Mouse (Mus musculus) T-helper 17 cell (primary cell): ENCODE results near the gene Cryge.

Experiments
- in situ Hi-C, 2 experiments: fragments of 300-600 bp; cut with MboI, MseI; formaldehyde crosslinking; loops; 1 replicate in 1 of 2; 2 replicates in 1 of 2; pipeline ENCODE4 v1.15.1; 2025; ENCODE audit warnings: high pct_unique_total_duplicates in 2 of 2

Gene Cryge

DNA sequence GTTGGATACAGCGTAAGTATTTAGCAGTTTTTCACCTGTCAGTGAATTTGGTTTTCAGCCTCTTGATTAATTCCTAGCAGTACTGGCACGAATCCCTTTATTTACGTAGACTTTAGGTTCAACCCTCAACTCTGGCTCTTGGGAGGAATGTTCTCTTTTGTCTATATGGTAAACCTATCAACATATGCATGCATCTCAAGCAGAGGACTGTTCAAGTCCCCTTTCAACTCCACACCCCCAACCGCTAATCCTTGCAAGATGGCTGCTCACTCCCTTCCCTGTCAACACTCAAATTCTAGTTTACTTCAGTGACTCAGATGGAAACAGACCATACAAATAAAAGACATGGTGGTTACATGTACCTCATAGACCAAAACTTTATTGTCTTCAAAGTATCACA lies 38.2 kb downstream of the Cryge start:
- in situ Hi-C loops, result loop anchor here in 1 of 2 experiments (10.0 to 25.0 kb wide), 2 partner anchors 108 to 1350 kb away; no protein-coding TSS in a partner anchor

- in situ Hi-C loops, result loop anchor here in 1 of 2 experiments (10.0 to 25.0 kb wide), 2 partner anchors 105 to 1348 kb away; no protein-coding TSS in a partner anchor
Measured at GRCm38 (mm10) chr1:65010153-65010552, 40.8 kb downstream of the Cryge start.

GRCm38 (mm10) chr1:65005575-65005974 lies 45.4 kb downstream of the Cryge start:
- in situ Hi-C loops, result loop anchor here (5.0 to 25.0 kb wide), 3 partner anchors 1343 to 1761 kb away; no protein-coding TSS in a partner anchor

DNA sequence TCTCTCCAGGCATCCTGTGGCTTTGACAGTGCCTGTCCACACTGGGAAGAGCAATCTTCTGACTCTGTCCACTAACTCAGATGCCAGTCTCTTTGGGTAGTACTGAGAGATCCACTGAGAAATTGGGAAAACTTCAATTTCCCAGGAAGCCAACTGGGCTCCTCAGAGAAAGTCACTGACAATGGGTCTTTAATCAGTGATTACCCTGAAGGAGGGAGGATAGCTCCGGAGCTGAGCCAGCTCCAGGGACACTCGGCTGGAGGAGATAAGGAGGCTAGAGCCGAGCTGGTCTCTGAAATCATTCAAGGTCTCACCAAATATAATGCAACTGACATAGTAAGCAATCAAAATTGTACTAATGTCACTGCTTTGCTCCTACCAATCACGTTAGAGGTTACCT lies 46.4 kb downstream of the Cryge start:
- in situ Hi-C loops, result loop anchor here in 1 of 2 experiments (10.0 to 25.0 kb wide), 2 partner anchors 1342 to 1760 kb away; no protein-coding TSS in a partner anchor
